Mouse (Mus musculus): ENCODE measurements around the gene Gjb3. TPM values are rescaled to one million over a fixed set of nuclear protein-coding genes. Genes with fewer than 3 reads are reported as not detected.
A peak's percentile ranks its signal among the peaks of the same experiment; 100 is the strongest.

The Gjb3 gene
- polyA plus RNA-seq, 1 experiment, result 57.2 TPM

- Histone ChIP-seq H3K27me3 (ENCODE audit: control insufficient read depth, insufficient read depth, low read length, poor library complexity, severe bottlenecking) (no peaks in the 10 kb centered on the region), H3K4me1 (ENCODE audit: control insufficient read depth, insufficient read depth, low read length) (no peaks in the 10 kb centered on the region), H3K36me3 (ENCODE audit: control insufficient read depth, insufficient read depth, low read length, poor library complexity, severe bottlenecking) (no peaks in the 10 kb centered on the region), H3K9me3 (replicated peaks; ENCODE audit: control insufficient read depth, insufficient read depth, low read length, poor library complexity, severe bottlenecking) (no peaks in the 10 kb centered on the region), H3K4me3 (ENCODE audit: low read depth, low read length) (no peak overlapping the region), H3K27ac (ENCODE audit: insufficient read depth, low read length) (no peak overlapping the region), H3K9ac (ENCODE audit: low read depth, poor library complexity, severe bottlenecking) (no peak overlapping the region)
- TF ChIP-seq CTCF (IDR thresholded peaks at IDR 0.05; ENCODE audit: low read depth, low read length) (no peak), EP300 (IDR thresholded peaks at IDR 0.05; ENCODE audit: insufficient read depth, low read depth, low read length) (no peak), POLR2A (IDR thresholded peaks at IDR 0.05; ENCODE audit: insufficient read depth, low read length) (no peak)
Measured at GRCm38 (mm10) chr4:127314585-127314984, 16.1 kb downstream of the Gjb3 start.

GRCm38 (mm10) chr4:127313861-127314260, 16.8 kb downstream of the Gjb3 start, which contains the start of gene Gja4:
Gja4 (minus strand) TSS chr4:127314039.
- Histone ChIP-seq H3K4me1 (ENCODE audit: control insufficient read depth, insufficient read depth, low read length) (no peaks in the 10 kb centered on the region), H3K27me3 (ENCODE audit: control insufficient read depth, insufficient read depth, low read length, poor library complexity, severe bottlenecking) (no peaks in the 10 kb centered on the region), H3K4me3 (ENCODE audit: low read depth, low read length) (peak within 1 kb of the TSS; percentile 73), H3K9ac (ENCODE audit: low read depth, poor library complexity, severe bottlenecking) (peak within 1 kb of the TSS; percentile 55), H3K36me3 (ENCODE audit: control insufficient read depth, insufficient read depth, low read length, poor library complexity, severe bottlenecking) (no peaks in the 10 kb centered on the region), H3K9me3 (replicated peaks; ENCODE audit: control insufficient read depth, insufficient read depth, low read length, poor library complexity, severe bottlenecking) (no peaks in the 10 kb centered on the region), H3K27ac (ENCODE audit: insufficient read depth, low read length) (no peak within 1 kb of the TSS)
- TF ChIP-seq CTCF (IDR thresholded peaks at IDR 0.05; ENCODE audit: low read depth, low read length) (peak; percentile 36), POLR2A (IDR thresholded peaks at IDR 0.05; ENCODE audit: insufficient read depth, low read length) (no peak)

- H3K36me3 ChIP-seq (ENCODE audit: control insufficient read depth, insufficient read depth, low read length, poor library complexity, severe bottlenecking), result no peaks in the 10 kb centered on the region
- no peaks in the 10 kb centered on the region for H3K27me3 ChIP-seq (ENCODE audit: control insufficient read depth, insufficient read depth, low read length, poor library complexity, severe bottlenecking)
- no peak overlapping the region for H3K4me3 ChIP-seq (ENCODE audit: low read depth, low read length)
Measured at GRCm38 (mm10) chr4:127312349-127312748, 18.3 kb downstream of the Gjb3 start.

GRCm38 (mm10) chr4:127311561-127311960, 19.1 kb downstream of the Gjb3 start:
- no peak overlapping the region for H3K9ac ChIP-seq (ENCODE audit: low read depth, poor library complexity, severe bottlenecking)
- H3K27me3 ChIP-seq (ENCODE audit: control insufficient read depth, insufficient read depth, low read length, poor library complexity, severe bottlenecking), result no peaks in the 10 kb centered on the region
- no peaks in the 10 kb centered on the region for H3K4me1 ChIP-seq (ENCODE audit: control insufficient read depth, insufficient read depth, low read length)
- H3K4me3 ChIP-seq (ENCODE audit: low read depth, low read length), result no peak overlapping the region
- no peaks in the 10 kb centered on the region for H3K36me3 ChIP-seq (ENCODE audit: control insufficient read depth, insufficient read depth, low read length, poor library complexity, severe bottlenecking)
- no peak overlapping the region for H3K27ac ChIP-seq (ENCODE audit: insufficient read depth, low read length)
- no peaks in the 10 kb centered on the region for H3K9me3 ChIP-seq (replicated peaks; ENCODE audit: control insufficient read depth, insufficient read depth, low read length, poor library complexity, severe bottlenecking)
- TF ChIP-seq EP300 (IDR thresholded peaks at IDR 0.05; ENCODE audit: insufficient read depth, low read depth, low read length) (no peak), POLR2A (IDR thresholded peaks at IDR 0.05; ENCODE audit: insufficient read depth, low read length) (no peak), CTCF (IDR thresholded peaks at IDR 0.05; ENCODE audit: low read depth, low read length) (no peak)

More at GRCm38 (mm10) chr4:127312349-127312748, 18.3 kb downstream of the Gjb3 start:
- Histone ChIP-seq H3K27ac (ENCODE audit: insufficient read depth, low read length) (no peak overlapping the region), H3K4me1 (ENCODE audit: control insufficient read depth, insufficient read depth, low read length) (no peaks in the 10 kb centered on the region), H3K9ac (ENCODE audit: low read depth, poor library complexity, severe bottlenecking) (no peak overlapping the region), H3K9me3 (replicated peaks; ENCODE audit: control insufficient read depth, insufficient read depth, low read length, poor library complexity, severe bottlenecking) (no peaks in the 10 kb centered on the region)
- TF ChIP-seq CTCF (IDR thresholded peaks at IDR 0.05; ENCODE audit: low read depth, low read length) (no peak), EP300 (IDR thresholded peaks at IDR 0.05; ENCODE audit: insufficient read depth, low read depth, low read length) (no peak), POLR2A (IDR thresholded peaks at IDR 0.05; ENCODE audit: insufficient read depth, low read length) (no peak)

- no peak for TF ChIP-seq POLR2A (IDR thresholded peaks at IDR 0.05; ENCODE audit: insufficient read depth, low read length)
- TF ChIP-seq CTCF (IDR thresholded peaks at IDR 0.05; ENCODE audit: low read depth, low read length), result no peak
- no peak for TF ChIP-seq EP300 (IDR thresholded peaks at IDR 0.05; ENCODE audit: insufficient read depth, low read depth, low read length)
- H3K9ac ChIP-seq (ENCODE audit: low read depth, poor library complexity, severe bottlenecking), result no peak overlapping the region
- no peaks in the 10 kb centered on the region for H3K27me3 ChIP-seq (ENCODE audit: control insufficient read depth, insufficient read depth, low read length, poor library complexity, severe bottlenecking)
- H3K27ac ChIP-seq (ENCODE audit: insufficient read depth, low read length), result no peak overlapping the region
- H3K4me1 ChIP-seq (ENCODE audit: control insufficient read depth, insufficient read depth, low read length), result no peaks in the 10 kb centered on the region
- H3K4me3 ChIP-seq (ENCODE audit: low read depth, low read length), result no peak overlapping the region
- H3K9me3 ChIP-seq (replicated peaks; ENCODE audit: control insufficient read depth, insufficient read depth, low read length, poor library complexity, severe bottlenecking), result no peaks in the 10 kb centered on the region
- no peaks in the 10 kb centered on the region for H3K36me3 ChIP-seq (ENCODE audit: control insufficient read depth, insufficient read depth, low read length, poor library complexity, severe bottlenecking)
Measured at GRCm38 (mm10) chr4:127306915-127307314, 23.7 kb downstream of the Gjb3 start.

GRCm38 (mm10) chr4:127303796-127304195, 26.8 kb downstream of the Gjb3 start:
- H3K27ac ChIP-seq (ENCODE audit: insufficient read depth, low read length), result no peak overlapping the region
- no peak overlapping the region for H3K4me3 ChIP-seq (ENCODE audit: low read depth, low read length)
- H3K9ac ChIP-seq (ENCODE audit: low read depth, poor library complexity, severe bottlenecking), result no peak overlapping the region
- TF ChIP-seq EP300 (IDR thresholded peaks at IDR 0.05; ENCODE audit: insufficient read depth, low read depth, low read length), result no peak
- no peak for TF ChIP-seq POLR2A (IDR thresholded peaks at IDR 0.05; ENCODE audit: insufficient read depth, low read length)
- TF ChIP-seq CTCF (IDR thresholded peaks at IDR 0.05; ENCODE audit: low read depth, low read length), result no peak
- no peaks in the 10 kb centered on the region for H3K9me3 ChIP-seq (replicated peaks; ENCODE audit: control insufficient read depth, insufficient read depth, low read length, poor library complexity, severe bottlenecking)
- no peaks in the 10 kb centered on the region for H3K27me3 ChIP-seq (ENCODE audit: control insufficient read depth, insufficient read depth, low read length, poor library complexity, severe bottlenecking)
- H3K36me3 ChIP-seq (ENCODE audit: control insufficient read depth, insufficient read depth, low read length, poor library complexity, severe bottlenecking), result no peaks in the 10 kb centered on the region
- H3K4me1 ChIP-seq (ENCODE audit: control insufficient read depth, insufficient read depth, low read length), result no peaks in the 10 kb centered on the region

All from ES-Bruce4 (cell line).